Mouse (Mus musculus) B cell, adult 67 days (primary cell): ENCODE data around the gene Tmed3. TPM values are rescaled to one million over a fixed set of nuclear protein-coding genes. Genes with fewer than 3 reads are reported as not detected.

Source experiments
- total RNA-seq, 2 experiments: library from RNA; stranded (reverse); gene quantifications; 4 replicates each; pipeline ENCODE4 v1.2.4; 2023

Gene Tmed3
- 10 to 100 TPM; 26.7 to 31.7 TPM for total RNA-seq

DNA sequence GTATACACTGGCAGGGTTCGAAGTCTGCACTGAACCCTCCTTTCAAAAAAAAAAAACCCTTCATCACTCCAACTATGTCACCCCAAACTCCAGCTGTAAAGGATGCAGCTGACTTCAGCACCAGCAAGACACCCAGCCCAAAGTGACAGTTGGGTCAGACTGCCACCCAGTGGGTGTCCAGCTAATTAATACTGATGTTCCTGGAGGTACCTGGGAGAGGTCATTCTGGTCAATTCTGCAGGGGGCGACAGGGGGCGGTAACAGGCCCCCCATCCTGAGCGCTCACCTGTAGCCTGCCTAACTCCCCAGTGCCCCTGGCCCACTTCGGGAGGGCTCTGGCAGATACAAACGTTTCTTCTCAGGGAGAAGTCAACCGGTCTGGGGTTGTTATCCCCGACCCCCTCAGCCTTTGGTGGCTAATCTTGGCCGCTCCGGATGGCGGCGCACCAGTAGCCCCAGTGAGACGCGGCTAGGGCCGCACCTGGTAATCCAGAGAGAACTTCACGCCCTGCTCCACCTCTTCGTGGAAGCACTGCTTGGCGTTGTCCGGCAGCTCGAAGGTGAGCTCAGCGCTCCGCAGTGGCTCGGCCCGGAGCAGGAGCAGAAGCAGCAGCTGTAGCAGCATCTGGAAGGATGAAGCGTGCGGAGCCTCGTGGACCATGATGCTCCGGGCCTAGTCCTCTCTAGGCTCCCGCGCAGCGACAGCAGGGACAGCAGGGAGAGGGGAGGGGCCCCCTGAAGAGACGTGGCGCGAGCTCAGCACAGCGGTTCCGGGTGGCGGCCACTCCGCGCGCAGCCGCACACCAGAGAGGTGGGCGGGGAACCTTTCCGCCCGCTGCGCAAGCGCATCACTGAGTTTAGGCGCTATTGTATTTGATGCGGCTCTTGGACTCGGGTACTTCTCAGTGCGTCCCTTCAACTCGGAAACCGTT lies at the start of gene Tmed3:
Tmed3 (minus strand) TSS at position 804 of the 932 bp plus-strand sequence.

DNA sequence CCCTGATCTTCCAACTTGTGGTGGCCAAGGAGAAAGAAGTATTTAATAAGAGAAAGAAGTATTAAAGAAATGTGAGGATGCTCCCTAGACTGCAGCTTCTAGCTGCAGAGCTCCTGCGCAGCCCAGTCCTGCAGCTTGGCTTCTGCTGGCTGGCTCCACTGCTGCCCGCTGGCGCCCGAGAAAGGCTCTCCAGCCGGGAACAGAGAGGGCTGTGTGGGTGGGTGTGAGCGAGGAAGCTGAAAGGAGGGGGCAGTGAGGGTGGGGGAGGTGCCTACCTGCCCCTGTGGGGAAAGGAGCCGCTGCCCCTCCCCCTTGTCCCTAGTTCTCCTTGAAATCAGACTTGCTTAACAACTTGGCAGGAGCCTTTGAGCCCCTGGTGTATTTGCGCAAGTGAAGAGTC lies 33.4 kb upstream of the Tmed3 start, which contains the start of gene Ankrd34c:
Ankrd34c (minus strand) TSS at position 181 of the 400 bp plus-strand sequence.

Other genes with a start within 250 kb of the Tmed3 start
- gene Minar1, start 81.9 kb downstream of the Tmed3 start, total RNA-seq, result not detected
- gene Ankrd34c, start 33.4 kb upstream of the Tmed3 start, total RNA-seq, result under 1 TPM; 0.21 to 0.29 TPM
- under 1 TPM in 1 of 2 experiments, not detected in 1; 0.47 TPM for gene Rasgrf1, start 204.8 kb upstream of the Tmed3 start, total RNA-seq